11 mouse cellular contexts compared by ENCODE assay signal in genomic region chr5:4851245-4851933, GRCm38 (mm10).
DNase-seq lines count a peak whose midpoint lies in the region; ATAC-seq and TF ChIP-seq lines count a peak whose summit lies in the region.
"Had no signal": no experiment of that assay in that cellular context is flagged by ENCODE, and none has a peak within 500 bp of the region (broad histone marks: within the 10 kb centered on the region; RNA-seq: fewer than 3 reads in every experiment).

No protein-coding gene starts in this region.

- TF ChIP-seq CTCF in lung, adult 2 months (IDR thresholded peaks at IDR 0.05; ENCODE audit: insufficient read depth, low read length) = no peak

- H3K27me3 ChIP-seq in forebrain, embryonic 11.5 days (ENCODE audit: control insufficient read depth, insufficient read depth, low read length) = no peaks in the 10 kb centered on the region
- H3K27me3 ChIP-seq in forebrain, embryonic 10.5 days (ENCODE audit: poor library complexity, severe bottlenecking) = no peaks in the 10 kb centered on the region
- no peaks in the 10 kb centered on the region for H3K27me3 ChIP-seq in lung, embryonic 15.5 days
- no peaks in the 10 kb centered on the region for H3K27me3 ChIP-seq in intestine, embryonic 16.5 days (replicated peaks; ENCODE audit: control insufficient read depth, insufficient read depth, low read length)
- H3K27me3 ChIP-seq in stomach, embryonic 15.5 days (replicated peaks) = no peaks in the 10 kb centered on the region

- H3K4me2 ChIP-seq in forebrain, embryonic 11.5 days (ENCODE audit: low read depth, low read length, severe bottlenecking) = no peak overlapping the region
- H3K4me2 ChIP-seq in lung, embryonic 15.5 days = no peak overlapping the region
- H3K4me2 ChIP-seq in intestine, embryonic 16.5 days (ENCODE audit: low read depth, low read length) = no peak overlapping the region
- no peak overlapping the region for H3K4me2 ChIP-seq in stomach, embryonic 15.5 days

- no peaks in the 10 kb centered on the region for H3K9me3 ChIP-seq in forebrain, embryonic 11.5 days (ENCODE audit: control insufficient read depth, low read length)
- H3K9me3 ChIP-seq in forebrain, embryonic 10.5 days = no peaks in the 10 kb centered on the region
- no peaks in the 10 kb centered on the region for H3K9me3 ChIP-seq in lung, embryonic 15.5 days
- no peaks in the 10 kb centered on the region for H3K9me3 ChIP-seq in intestine, embryonic 16.5 days (ENCODE audit: control insufficient read depth, low read length)
- no peaks in the 10 kb centered on the region for H3K9me3 ChIP-seq in stomach, embryonic 15.5 days

- 0 out of 2 replicates have a peak, but pooled peaks cover 2% of the 10 kb centered on the region for H3K4me1 ChIP-seq in forebrain, embryonic 11.5 days (replicated peaks; ENCODE audit: control insufficient read depth, insufficient read depth, low read length)
- no peaks in the 10 kb centered on the region; the same call in 1 of the 2 replicates for H3K4me1 ChIP-seq in forebrain, embryonic 10.5 days
- peaks cover 21% of the 10 kb centered on the region for H3K4me1 ChIP-seq in lung, embryonic 15.5 days
- H3K4me1 ChIP-seq in lung, adult 2 months (ENCODE audit: control insufficient read depth, insufficient read depth, low read length) = peaks cover 10% of the 10 kb centered on the region
- no peaks in the 10 kb centered on the region; the same call in 1 of the 2 replicates for H3K4me1 ChIP-seq in intestine, embryonic 16.5 days (ENCODE audit: control insufficient read depth, insufficient read depth, low read length)
- H3K4me1 ChIP-seq in stomach, embryonic 15.5 days = 0 out of 2 replicates have a peak, but pooled peaks cover 4% of the 10 kb centered on the region

- H3K9ac ChIP-seq in forebrain, embryonic 11.5 days (ENCODE audit: low read length) = no peak overlapping the region
- no peak overlapping the region for H3K9ac ChIP-seq in lung, embryonic 15.5 days
- no peak overlapping the region for H3K9ac ChIP-seq in intestine, embryonic 16.5 days (ENCODE audit: low read depth, low read length)
- no peak overlapping the region for H3K9ac ChIP-seq in stomach, embryonic 15.5 days

- peak; percentile 71; the same call in 1 of the 2 replicates for ATAC-seq in forebrain, embryonic 11.5 days (replicated peaks; ENCODE audit: low FRiP score)
- ATAC-seq in lung, embryonic 15.5 days (ENCODE audit: borderline replicate concordance, extremely low read depth, low FRiP score, low TSS enrichment) = peak; percentile 81; the same call in 1 of the 2 replicates
- peak; percentile 65; the same call in 1 of the 2 replicates for ATAC-seq in intestine, embryonic 16.5 days
- ATAC-seq in stomach, embryonic 15.5 days (ENCODE audit: insufficient read depth, low FRiP score, low read depth) = no peak; the same call in 1 of the 2 replicates

- intact Hi-C loops in left cerebral cortex, postnatal 25 days (cut with DNase I) = no loop called here

- H3K4me3 ChIP-seq in forebrain, embryonic 11.5 days (ENCODE audit: low read depth, low read length) = no peak overlapping the region
- no peak overlapping the region for H3K4me3 ChIP-seq in forebrain, embryonic 10.5 days
- no peak overlapping the region for H3K4me3 ChIP-seq in lung, embryonic 15.5 days
- H3K4me3 ChIP-seq in lung, adult 2 months (replicated peaks; ENCODE audit: extremely low read depth, low read depth, low read length) = no peak overlapping the region
- no peak overlapping the region for H3K4me3 ChIP-seq in intestine, embryonic 16.5 days (ENCODE audit: low read length)
- H3K4me3 ChIP-seq in stomach, embryonic 15.5 days (replicated peaks) = no peak overlapping the region

- H3K36me3 ChIP-seq in forebrain, embryonic 11.5 days (ENCODE audit: control insufficient read depth, insufficient read depth, low read length) = no peaks in the 10 kb centered on the region
- no peaks in the 10 kb centered on the region for H3K36me3 ChIP-seq in forebrain, embryonic 10.5 days (replicated peaks)
- no peaks in the 10 kb centered on the region for H3K36me3 ChIP-seq in lung, embryonic 15.5 days
- no peaks in the 10 kb centered on the region for H3K36me3 ChIP-seq in intestine, embryonic 16.5 days (ENCODE audit: control insufficient read depth, insufficient read depth, low read length)
- H3K36me3 ChIP-seq in stomach, embryonic 15.5 days = no peaks in the 10 kb centered on the region

- DNase-seq in forebrain, embryonic 11.5 days (ENCODE audit: low spot score) = no peak
- no peak for DNase-seq in forebrain, embryonic 10.5 days (ENCODE audit: extremely low spot score, low spot score)
- no peak for DNase-seq in lung, adult 2 months
- no peak for DNase-seq in left cerebral cortex, postnatal 25 days (ENCODE audit: low spot score in 2 of 2)
- no peak for DNase-seq in spleen, adult 18-20 months
- DNase-seq: adrenal gland, postnatal 36 days; cerebellum, adult 8-10 months; right cerebral cortex, adult 18-20 months had no signal

- WGBS in forebrain, embryonic 11.5 days = 91% methylated on average over 4 of the region's 4 CpGs
- WGBS in forebrain, embryonic 10.5 days = 97% methylated on average over 4 of the region's 4 CpGs
- WGBS in lung, embryonic 15.5 days = 78% methylated on average over 4 of the region's 4 CpGs
- WGBS in lung, adult 2 months = 87% methylated on average over 4 of the region's 4 CpGs
- WGBS in intestine, embryonic 16.5 days = 86% methylated on average over 4 of the region's 4 CpGs
- whole genome bisulfite sequencing in stomach, embryonic 15.5 days = 73% methylated on average over 4 of the region's 4 CpGs

- peak overlapping the region; percentile 25; the same call in 1 of the 2 replicates for H3K27ac ChIP-seq in forebrain, embryonic 11.5 days (ENCODE audit: low read depth, low read length)
- no peak overlapping the region for H3K27ac ChIP-seq in forebrain, embryonic 10.5 days
- H3K27ac ChIP-seq in lung, embryonic 15.5 days = peak overlapping the region; percentile 75
- H3K27ac ChIP-seq in intestine, embryonic 16.5 days (ENCODE audit: low read length) = peak overlapping the region; percentile 57; the same call in 1 of the 2 replicates
- H3K27ac ChIP-seq in stomach, embryonic 15.5 days = peak overlapping the region; percentile 46

- TF ChIP-seq POLR2A in lung, adult 2 months (IDR thresholded peaks at IDR 0.05; ENCODE audit: borderline replicate concordance, extremely low read depth, low read depth, low read length) = no peak
